Comparison of ENCODE assay signal across 10 mouse cellular contexts in the genomic region with DNA sequence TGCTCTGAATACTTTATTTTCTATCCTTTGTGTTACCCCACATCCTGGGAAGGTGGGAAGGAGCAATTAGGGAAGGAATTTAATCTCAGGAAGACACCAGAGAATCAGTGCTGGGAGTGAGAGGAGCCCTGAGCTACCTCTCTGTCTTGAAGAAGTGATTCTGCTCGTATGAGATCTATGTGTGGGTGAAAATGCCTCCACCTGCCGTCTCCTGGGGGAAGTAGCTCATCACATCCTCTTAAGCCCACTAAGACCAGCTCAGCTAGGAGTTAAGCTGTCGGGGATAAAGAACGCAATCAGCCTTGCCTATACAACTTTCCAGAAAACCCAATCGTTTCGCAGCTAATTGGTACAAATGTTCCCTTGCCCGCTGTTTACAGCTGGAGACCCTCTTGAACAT.
A peak's percentile ranks its signal among the peaks of the same experiment; 100 is the strongest.
DNase-seq lines count a peak whose midpoint lies in the region; ATAC-seq and TF ChIP-seq lines count a peak whose summit lies in the region.
"Had no signal": no experiment of that assay in that cellular context is flagged by ENCODE, and none has a peak within 500 bp of the region (broad histone marks: within the 10 kb centered on the region; RNA-seq: fewer than 3 reads in every experiment).

No protein-coding gene starts in this region.

- DNase-seq in frontal cortex, postnatal 36 days (ENCODE audit: low spot score in 2 of 2): no peak
- peak; percentile 46 for DNase-seq in forebrain, embryonic 14.5 days (ENCODE audit: low spot score)
- DNase-seq in retina, adult 2 months (ENCODE audit: low read depth, low spot score): peak; percentile 28
- no peak for DNase-seq in embryo, embryonic 9.5 days (ENCODE audit: extremely low spot score)
- no peak for DNase-seq in liver, postnatal 0 days

- no peak overlapping the region for H3K4me3 ChIP-seq in neural tube, embryonic 13.5 days
- no peak overlapping the region for H3K4me3 ChIP-seq in neural tube, embryonic 15.5 days (replicated peaks)
- H3K4me3 ChIP-seq in forebrain, embryonic 14.5 days (ENCODE audit: low read depth, low read length): no peak overlapping the region
- no peak overlapping the region for H3K4me3 ChIP-seq in liver, postnatal 0 days (ENCODE audit: low read depth, low read length)
- H3K4me3 ChIP-seq: heart, embryonic 12.5 days had no signal

- ATAC-seq in frontal cortex, adult (ENCODE audit: low TSS enrichment): peak; percentile 80
- ATAC-seq in neural tube, embryonic 13.5 days (ENCODE audit: low read depth): no peak
- ATAC-seq in neural tube, embryonic 15.5 days (ENCODE audit: low FRiP score): no peak
- ATAC-seq in forebrain, embryonic 14.5 days: peak; percentile 38; the same call in 1 of the 2 replicates
- no peak for ATAC-seq in liver, postnatal 0 days
- ATAC-seq: inflammation-experienced regulatory T-cells, adult 6 months had no signal

- no peaks in the 10 kb centered on the region for H3K9me3 ChIP-seq in neural tube, embryonic 13.5 days
- no peaks in the 10 kb centered on the region for H3K9me3 ChIP-seq in neural tube, embryonic 15.5 days (replicated peaks)
- H3K9me3 ChIP-seq in forebrain, embryonic 14.5 days (replicated peaks; ENCODE audit: control insufficient read depth, low read length): no peaks in the 10 kb centered on the region
- no peaks in the 10 kb centered on the region for H3K9me3 ChIP-seq in liver, postnatal 0 days (ENCODE audit: low read length)
- H3K9me3 ChIP-seq: heart, embryonic 12.5 days had no signal

- TF ChIP-seq EP300 in liver, postnatal 0 days (IDR thresholded peaks at IDR 0.05; ENCODE audit: low read depth): no peak

- WGBS in neural tube, embryonic 13.5 days: 63% methylated on average over 7 of the region's 7 CpGs
- WGBS in neural tube, embryonic 15.5 days: 59% methylated on average over 7 of the region's 7 CpGs
- 25% methylated on average over 7 of the region's 7 CpGs for WGBS in forebrain, embryonic 14.5 days
- 66% methylated on average over 7 of the region's 7 CpGs for WGBS in liver, postnatal 0 days (ENCODE audit: insufficient replicate concordance)

- H3K9ac ChIP-seq in neural tube, embryonic 13.5 days: no peak overlapping the region
- no peak overlapping the region for H3K9ac ChIP-seq in neural tube, embryonic 15.5 days (replicated peaks)
- H3K9ac ChIP-seq in forebrain, embryonic 14.5 days (ENCODE audit: low read length): no peak overlapping the region
- no peak overlapping the region for H3K9ac ChIP-seq in liver, postnatal 0 days (replicated peaks)
- H3K9ac ChIP-seq: heart, embryonic 12.5 days had no signal

- H3K4me2 ChIP-seq in neural tube, embryonic 13.5 days: no peak overlapping the region
- no peak overlapping the region for H3K4me2 ChIP-seq in neural tube, embryonic 15.5 days
- no peak overlapping the region for H3K4me2 ChIP-seq in forebrain, embryonic 14.5 days (ENCODE audit: low read length)
- H3K4me2 ChIP-seq in liver, postnatal 0 days (ENCODE audit: low read depth, low read length): no peak overlapping the region
- H3K4me2 ChIP-seq: heart, embryonic 12.5 days had no signal

- no peaks in the 10 kb centered on the region for H3K36me3 ChIP-seq in neural tube, embryonic 13.5 days
- no peaks in the 10 kb centered on the region for H3K36me3 ChIP-seq in neural tube, embryonic 15.5 days
- no peaks in the 10 kb centered on the region for H3K36me3 ChIP-seq in forebrain, embryonic 14.5 days (ENCODE audit: control insufficient read depth, insufficient read depth, low read length)
- H3K36me3 ChIP-seq in liver, postnatal 0 days (replicated peaks; ENCODE audit: insufficient read depth, low read length): no peaks in the 10 kb centered on the region
- H3K36me3 ChIP-seq: heart, embryonic 12.5 days had no signal

- H3K27me3 ChIP-seq in neural tube, embryonic 13.5 days: no peaks in the 10 kb centered on the region
- no peaks in the 10 kb centered on the region for H3K27me3 ChIP-seq in neural tube, embryonic 15.5 days (replicated peaks)
- H3K27me3 ChIP-seq in forebrain, embryonic 14.5 days (replicated peaks; ENCODE audit: control insufficient read depth, insufficient read depth, low read length): no peaks in the 10 kb centered on the region
- no peaks in the 10 kb centered on the region for H3K27me3 ChIP-seq in liver, postnatal 0 days (ENCODE audit: insufficient read depth, low read length)
- H3K27me3 ChIP-seq: heart, embryonic 12.5 days had no signal

- peaks cover 23% of the 10 kb centered on the region for H3K4me1 ChIP-seq in neural tube, embryonic 13.5 days (replicated peaks)
- H3K4me1 ChIP-seq in neural tube, embryonic 15.5 days: peaks cover 21% of the 10 kb centered on the region
- peaks cover 14% of the 10 kb centered on the region for H3K4me1 ChIP-seq in forebrain, embryonic 14.5 days (ENCODE audit: control insufficient read depth, insufficient read depth, low read length)
- no peaks in the 10 kb centered on the region for H3K4me1 ChIP-seq in liver, postnatal 0 days (ENCODE audit: insufficient read depth)

- 0 out of 2 replicates have a peak overlapping the region, but pooled peaks have one; percentile 34 for H3K27ac ChIP-seq in neural tube, embryonic 13.5 days (replicated peaks)
- H3K27ac ChIP-seq in neural tube, embryonic 15.5 days (replicated peaks): no peak overlapping the region
- no peak overlapping the region for H3K27ac ChIP-seq in forebrain, embryonic 14.5 days (ENCODE audit: low read depth, low read length)
- no peak overlapping the region for H3K27ac ChIP-seq in liver, postnatal 0 days (ENCODE audit: low read depth)

- TF ChIP-seq CTCF in liver, postnatal 0 days (IDR thresholded peaks at IDR 0.05; ENCODE audit: low read depth): no peak

Comparison
In these comparisons a context has a peak if more than half of its experiments do, and no peak if none do; other contexts are left out.
1. ATAC-seq: peak in frontal cortex, adult (single experiment) and forebrain, embryonic 14.5 days (single experiment); none in neural tube, embryonic 13.5 days (single experiment), neural tube, embryonic 15.5 days (single experiment) and liver, postnatal 0 days (single experiment).
2. DNase-seq: peak in forebrain, embryonic 14.5 days (single experiment) and retina, adult 2 months (single experiment); none in frontal cortex, postnatal 36 days (0 of 2), embryo, embryonic 9.5 days (single experiment) and liver, postnatal 0 days (single experiment).